Mouse (Mus musculus): ENCODE measurements around the gene Zdhhc14. TPM values are rescaled to one million over a fixed set of nuclear protein-coding genes. Genes with fewer than 3 reads are reported as not detected.
A peak's percentile ranks its signal among the peaks of the same experiment; 100 is the strongest.

Zdhhc14 gene
- total and polyA plus RNA-seq, 3 experiments = 0.34 to 1.3 (median 0.35) TPM

GRCm38 (mm10) chr17:5609875-5610552 lies 117.7 kb downstream of the Zdhhc14 start:
- peaks cover 0 to 6% of the 10 kb centered on the region in 2 experiments; a peak in 2 of 4 replicates for H3K4me1 ChIP-seq (ENCODE audit: control insufficient read depth in 1 of 2, insufficient read depth in 2 of 2)
- H3K27ac ChIP-seq (ENCODE audit: insufficient read depth, low read depth) = no peak overlapping the region
- no peak overlapping the region for H3K9ac ChIP-seq (ENCODE audit: insufficient read depth, low read depth)
- no peaks in the 10 kb centered on the region for H3K27me3 ChIP-seq (replicated peaks)
- H3K4me3 ChIP-seq (replicated peaks in 1 of 3; ENCODE audit: low read depth in 2 of 3, low read length in 2 of 3, poor library complexity in 1 of 3) = no peak overlapping the region
- DNase-seq (ENCODE audit: extremely low read depth) = no peak
- H3K79me2 ChIP-seq (replicated peaks; ENCODE audit: control insufficient read depth, extremely low read depth, insufficient read depth, poor library complexity, severe bottlenecking) = no peaks in the 10 kb centered on the region
- in situ Hi-C loops (cut with MboI; ENCODE audit: low pct_ligation_motif_present, low pct_unique_long_range_greater_than_20kb, low sequenced_read_pairs) = no loop called here
- dilution Hi-C loops (cut with MboI; ENCODE audit: extremely low pct_ligation_motif_present, extremely low pct_unique_long_range_greater_than_20kb, low sequenced_read_pairs) = no loop called here
- H3K4me2 ChIP-seq (ENCODE audit: insufficient read depth, low read depth, poor library complexity, severe bottlenecking) = no peak overlapping the region
- TF ChIP-seq ZMIZ1 (IDR thresholded peaks at IDR 0.05; ENCODE audit: low read depth, low read length) (no peak), HCFC1 (IDR thresholded peaks at IDR 0.05; ENCODE audit: low read depth, low read length) (no peak), MAX (IDR thresholded peaks at IDR 0.05; ENCODE audit: low read length) (no peak), POLR2AphosphoS2 (IDR thresholded peaks at IDR 0.05; ENCODE audit: low read depth, low read length) (no peak), ZC3H11A (IDR thresholded peaks at IDR 0.05; ENCODE audit: low read depth, low read length) (no peak), IRF4 (IDR thresholded peaks at IDR 0.05; ENCODE audit: low read depth, low read length) (no peak), TBP (conservative IDR thresholded peaks at IDR 0.05; ENCODE audit: low read depth, low read length) (no peak), NRF1 (IDR thresholded peaks at IDR 0.05; ENCODE audit: low read depth, low read length) (no peak), ELF1 (IDR thresholded peaks at IDR 0.05; ENCODE audit: low read depth, low read length) (no peak), MAFK (IDR thresholded peaks at IDR 0.05; ENCODE audit: insufficient replicate concordance, low read length) (no peak), POLR2A (IDR thresholded peaks at IDR 0.05; ENCODE audit: low read depth, low read length) (no peak), SIN3A (IDR thresholded peaks at IDR 0.05; ENCODE audit: low read length) (no peak), RCOR1 (conservative IDR thresholded peaks at IDR 0.05; ENCODE audit: low read depth, low read length) (no peak), ETS1 (conservative IDR thresholded peaks at IDR 0.05; ENCODE audit: low read depth, low read length) (no peak), RAD21 (IDR thresholded peaks at IDR 0.05; ENCODE audit: low read depth, low read length) (no peak), MAZ (IDR thresholded peaks at IDR 0.05; ENCODE audit: low read depth, low read length) (no peak)
- no peaks in the 10 kb centered on the region for H3K36me3 ChIP-seq (replicated peaks in 1 of 2; ENCODE audit: control insufficient read depth in 1 of 2, insufficient read depth in 1 of 2, low read length in 1 of 2)
- H3K9me3 ChIP-seq (replicated peaks; ENCODE audit: low read length) = no peaks in the 10 kb centered on the region

GRCm38 (mm10) chr17:5612236-5612635 lies 119.9 kb downstream of the Zdhhc14 start:
- Histone ChIP-seq H3K4me3 (replicated peaks in 1 of 3; ENCODE audit: low read depth in 2 of 3, low read length in 2 of 3, poor library complexity in 1 of 3) (no peak overlapping the region), H3K9ac (ENCODE audit: insufficient read depth, low read depth) (no peak overlapping the region), H3K4me2 (ENCODE audit: insufficient read depth, low read depth, poor library complexity, severe bottlenecking) (no peak overlapping the region), H3K79me2 (replicated peaks; ENCODE audit: control insufficient read depth, extremely low read depth, insufficient read depth, poor library complexity, severe bottlenecking) (no peaks in the 10 kb centered on the region), H3K9me3 (replicated peaks; ENCODE audit: low read length) (no peaks in the 10 kb centered on the region), H3K4me1 (ENCODE audit: control insufficient read depth in 1 of 2, insufficient read depth in 2 of 2) (peaks cover 0 to 9% of the 10 kb centered on the region in 2 experiments; a peak in 2 of 4 replicates), H3K36me3 (replicated peaks in 1 of 2; ENCODE audit: control insufficient read depth in 1 of 2, insufficient read depth in 1 of 2, low read length in 1 of 2) (no peaks in the 10 kb centered on the region), H3K27ac (ENCODE audit: insufficient read depth, low read depth) (no peak overlapping the region), H3K27me3 (replicated peaks) (no peaks in the 10 kb centered on the region)
- in situ Hi-C loops (cut with MboI; ENCODE audit: low pct_ligation_motif_present, low pct_unique_long_range_greater_than_20kb, low sequenced_read_pairs) = no loop called here
- TF ChIP-seq MAFK (IDR thresholded peaks at IDR 0.05; ENCODE audit: insufficient replicate concordance, low read length) (0 out of 2 replicates have a peak, but pooled peaks have one; percentile 33), KAT2A (IDR thresholded peaks at IDR 0.05; ENCODE audit: insufficient replicate concordance, low read length) (no peak)
- dilution Hi-C loops (cut with MboI; ENCODE audit: extremely low pct_ligation_motif_present, extremely low pct_unique_long_range_greater_than_20kb, low sequenced_read_pairs) = no loop called here
- no peak for DNase-seq (ENCODE audit: extremely low read depth)

Measured in CH12.LX (cell line).